Mouse (Mus musculus): ENCODE data around the gene Cdk6.
"Not testable (repeated sequence)": the region's sequence is repeated elsewhere in the genome, so short reads cannot be mapped to it uniquely, and the experiment has no call there.

Gene Cdk6

DNA sequence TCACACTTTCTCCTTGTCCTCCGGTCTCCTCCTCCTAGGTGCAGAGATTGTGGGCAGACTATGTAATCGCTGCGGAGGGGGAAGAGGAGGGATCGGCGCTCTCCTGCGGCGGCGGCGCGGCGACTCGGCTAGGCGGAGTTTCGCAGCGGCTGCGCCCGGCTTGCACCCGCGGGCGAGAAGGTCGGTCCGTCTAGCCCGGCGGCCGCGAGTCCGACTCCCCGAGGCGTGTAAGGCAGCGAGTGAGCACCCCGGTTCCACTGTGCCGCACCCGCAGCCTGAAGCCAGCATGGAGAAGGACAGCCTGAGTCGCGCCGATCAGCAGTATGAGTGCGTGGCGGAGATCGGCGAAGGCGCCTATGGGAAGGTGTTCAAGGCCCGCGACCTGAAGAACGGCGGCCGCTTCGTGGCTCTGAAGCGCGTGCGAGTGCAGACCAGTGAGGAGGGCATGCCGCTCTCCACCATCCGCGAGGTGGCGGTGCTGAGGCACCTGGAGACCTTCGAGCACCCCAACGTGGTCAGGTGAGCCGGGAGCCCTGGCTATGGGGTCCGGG, 2.9 kb downstream of the Cdk6 start:
- peak; percentile 59 for DNase-seq (ENCODE audit: low spot score)

DNA sequence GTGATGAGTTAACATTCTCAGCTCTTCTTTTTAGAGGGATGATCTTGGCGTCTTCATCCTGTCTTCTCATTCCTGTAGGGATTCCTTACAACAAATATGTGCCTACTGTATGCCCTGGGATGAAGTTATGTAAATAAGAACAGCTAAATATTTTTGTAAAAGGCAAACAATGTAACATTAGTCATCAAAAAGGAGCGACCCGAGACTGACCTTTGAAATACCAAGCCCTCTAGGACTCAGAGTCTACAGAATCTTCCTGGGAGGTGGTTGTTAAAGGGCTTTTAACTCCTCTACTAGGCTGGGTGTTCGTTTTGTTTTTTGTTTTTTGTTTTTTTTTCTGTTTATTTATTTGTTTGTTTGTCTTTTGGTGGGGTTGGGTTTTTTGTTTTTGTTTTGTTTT, 4.3 kb downstream of the Cdk6 start:
- not testable (repeated sequence) for DNase-seq (ENCODE audit: low spot score)

DNA sequence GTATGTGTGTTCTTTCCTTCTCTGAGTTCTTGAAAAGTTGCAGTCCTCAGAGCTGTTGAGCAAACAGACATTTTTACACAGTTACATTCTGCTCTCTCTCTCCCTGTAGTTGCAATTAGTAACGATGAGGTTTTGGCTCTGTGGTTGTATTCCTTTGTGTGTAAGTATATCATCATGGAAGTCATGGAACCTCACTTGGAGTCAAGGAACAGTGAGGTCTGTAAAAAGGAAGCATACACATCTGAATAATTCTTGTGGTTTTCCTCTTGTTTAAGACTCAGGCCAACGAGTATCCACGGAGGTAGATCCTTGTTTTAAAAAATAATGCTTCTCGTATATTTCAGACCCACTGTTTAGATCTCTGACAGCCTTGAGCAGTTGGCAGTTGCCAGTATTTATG, 8.1 kb downstream of the Cdk6 start:
- DNase-seq (ENCODE audit: low spot score): not testable (repeated sequence)

DNA sequence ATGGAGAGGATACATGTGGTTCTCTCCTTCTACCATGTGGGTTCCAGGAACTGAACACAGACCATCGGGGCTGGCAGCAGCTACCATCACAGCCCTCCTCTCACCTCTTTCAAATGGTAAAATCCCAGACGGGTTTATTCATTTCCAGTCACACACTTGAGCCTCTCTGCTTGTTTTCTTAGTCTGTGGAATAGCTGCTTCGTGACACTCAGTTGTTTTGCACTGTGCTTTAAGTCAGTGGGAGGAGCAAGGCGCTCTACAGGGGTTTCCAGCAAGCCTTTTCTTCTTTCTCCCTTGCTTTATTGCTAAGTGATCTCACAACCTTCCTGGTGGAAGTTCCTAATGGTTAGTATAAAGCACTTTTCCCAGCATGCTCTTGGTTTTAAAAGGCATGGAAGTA, 10.6 kb downstream of the Cdk6 start:
- DNase-seq (ENCODE audit: low spot score): not testable (repeated sequence)

DNA sequence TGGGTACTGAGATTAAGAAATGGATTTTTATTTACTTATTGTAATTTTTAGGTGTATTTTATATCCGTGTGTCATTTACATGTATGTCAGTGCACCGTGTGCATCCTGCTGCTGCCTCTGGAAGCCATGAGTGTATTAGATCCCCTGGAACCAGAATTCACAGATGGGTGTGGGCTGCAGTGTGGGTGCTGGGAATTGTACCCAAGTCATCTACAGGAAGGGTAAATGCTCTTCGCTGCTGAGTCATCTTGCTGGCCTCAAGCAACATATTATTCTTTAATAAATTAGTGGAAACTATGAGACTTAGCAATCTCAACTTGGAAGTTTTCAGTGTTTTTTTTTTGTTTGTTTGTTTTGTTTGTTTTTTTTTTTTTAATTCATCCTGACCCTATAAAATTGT, 11.0 kb downstream of the Cdk6 start:
- DNase-seq (ENCODE audit: low spot score): no peak

DNA sequence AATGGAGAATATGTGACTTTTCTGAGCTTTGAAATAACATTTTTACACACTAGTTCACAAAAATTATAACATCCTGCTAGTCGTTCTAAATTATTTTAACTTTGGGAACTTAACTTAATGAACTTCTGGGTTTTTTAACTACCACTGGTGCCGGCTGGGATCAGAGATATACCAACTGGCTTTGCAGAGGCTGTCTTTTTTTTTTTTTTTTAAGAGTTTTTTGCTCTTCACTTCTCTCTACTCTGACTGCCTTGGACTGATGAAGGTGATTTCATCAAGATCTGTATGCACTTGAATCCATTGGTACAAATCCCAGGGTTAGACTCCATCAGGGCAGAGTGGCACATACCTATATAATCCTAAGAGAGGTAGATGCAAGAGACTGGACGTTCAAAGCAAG, 11.5 kb downstream of the Cdk6 start:
- DNase-seq (ENCODE audit: low spot score): no peak

DNA sequence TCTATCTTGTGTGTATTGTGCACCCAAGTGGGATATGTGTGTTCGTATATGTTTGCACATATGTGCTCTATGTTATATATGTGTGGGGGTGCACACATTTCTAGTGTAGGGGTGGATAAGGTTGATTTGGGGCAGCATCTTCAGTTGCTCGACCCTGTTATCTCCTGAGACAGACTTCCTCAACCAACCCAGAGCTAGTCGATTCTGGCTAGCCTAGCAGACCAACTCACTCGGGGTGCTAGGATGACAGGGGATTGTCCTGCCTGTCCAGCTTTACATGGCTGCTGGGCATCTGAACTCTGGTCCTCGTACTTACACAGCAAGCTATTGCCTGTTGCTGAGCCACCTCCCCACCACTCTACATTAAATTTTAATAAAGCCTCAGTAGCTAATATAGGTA, 13.0 kb downstream of the Cdk6 start:
- no peak for DNase-seq (ENCODE audit: low spot score)

DNA sequence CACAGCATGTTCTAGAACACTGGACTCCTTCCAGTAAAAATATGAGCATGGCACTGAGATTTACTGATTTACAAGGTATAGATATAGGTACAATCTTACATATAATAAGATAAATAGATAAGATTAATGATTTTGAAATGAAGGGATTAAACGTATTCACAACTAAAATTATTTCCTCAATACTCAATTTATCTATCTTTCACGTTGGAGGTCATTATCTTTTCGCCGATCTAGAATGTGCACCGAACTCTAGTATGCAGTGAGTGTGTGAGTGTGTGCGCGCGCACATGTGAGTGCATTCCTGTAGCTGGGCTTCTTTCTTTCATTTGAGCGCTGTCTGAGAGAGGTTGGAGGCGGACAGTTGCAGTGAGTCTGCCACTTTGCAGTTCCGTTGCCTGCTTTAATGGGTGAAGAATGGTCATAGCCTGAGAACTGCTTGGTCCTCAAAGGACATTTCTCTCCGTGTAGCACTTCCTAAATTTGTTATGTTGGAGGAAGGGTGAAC, 13.8 kb downstream of the Cdk6 start:
- DNase-seq (ENCODE audit: low spot score): no peak

DNA sequence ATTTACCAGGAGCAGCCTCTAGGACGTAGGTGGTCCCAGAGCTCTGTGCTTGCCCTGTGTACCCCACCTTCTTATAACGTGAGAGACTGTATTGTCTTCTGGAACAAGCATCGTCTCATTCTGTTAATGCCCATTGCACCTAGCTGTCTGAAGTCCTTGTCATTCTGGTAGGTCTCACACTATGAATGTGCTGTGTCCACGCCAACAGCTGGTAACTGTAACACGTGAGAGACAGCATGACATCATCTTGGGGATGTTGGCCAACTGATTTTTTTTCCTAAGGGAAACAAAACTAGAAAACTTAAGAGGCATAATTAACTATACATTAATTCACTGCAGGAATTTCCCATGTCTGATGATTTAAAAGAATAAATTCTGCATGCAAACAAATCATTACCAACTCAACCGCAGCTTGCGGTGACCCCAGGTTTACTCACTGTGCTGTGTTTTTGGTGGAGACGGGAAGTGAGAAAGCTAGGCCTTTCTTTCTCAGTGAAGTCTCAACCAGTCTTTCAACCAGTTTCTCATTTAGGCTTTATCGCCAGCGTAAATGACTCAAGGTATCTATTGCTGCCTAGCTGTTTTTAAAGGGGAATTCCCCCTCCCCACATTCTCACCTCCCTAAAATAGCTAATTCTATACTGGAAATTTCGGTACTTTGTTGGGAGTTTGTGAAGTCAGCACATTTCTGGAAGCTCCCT, 14.4 kb downstream of the Cdk6 start:
- DNase-seq (ENCODE audit: low spot score): no peak

DNA sequence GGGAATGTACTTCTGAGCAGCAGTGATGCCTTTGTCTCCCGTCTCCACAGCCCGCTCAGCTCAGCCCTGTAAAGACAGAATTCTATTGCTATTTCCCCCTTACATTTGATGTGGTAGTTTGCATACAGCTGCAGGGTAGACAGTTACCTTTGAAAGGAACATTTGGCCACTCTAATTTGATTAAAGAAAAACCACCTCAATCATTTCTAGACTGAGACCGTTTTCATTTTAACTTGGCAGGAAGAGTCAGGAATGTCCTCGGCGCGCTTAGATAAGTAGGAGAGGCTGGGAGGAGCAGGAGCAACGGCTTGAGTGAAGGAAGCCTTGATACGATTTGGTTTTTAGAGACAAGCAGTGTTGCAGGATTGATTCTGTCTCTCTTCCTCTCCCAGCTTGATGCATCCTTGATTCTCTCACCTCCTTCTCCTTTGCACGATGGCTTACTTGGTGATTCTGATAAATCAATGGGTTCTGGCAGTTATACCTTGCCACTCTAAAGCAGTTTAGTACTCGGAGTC, 15.0 kb downstream of the Cdk6 start:
- DNase-seq (ENCODE audit: low spot score): no peak

DNA sequence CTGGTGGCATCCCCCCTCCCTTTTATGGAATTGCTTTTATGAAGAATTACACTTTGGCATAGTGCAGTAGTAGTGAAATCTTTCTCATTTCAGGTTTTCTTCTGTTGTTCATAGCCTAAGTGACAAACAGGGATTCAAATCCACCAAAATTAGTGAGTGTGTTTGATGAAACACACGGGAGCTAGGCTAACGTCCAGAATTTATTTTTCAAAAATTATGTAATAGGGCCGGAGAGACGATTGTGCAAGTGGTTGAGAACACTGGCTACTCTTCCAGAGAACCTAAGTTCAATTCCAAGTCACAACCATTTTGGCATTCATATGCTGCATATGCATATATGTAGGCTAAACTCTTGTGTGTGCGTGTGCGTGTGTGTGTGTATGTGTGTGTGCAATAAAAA, 16.2 kb downstream of the Cdk6 start:
- no peak for DNase-seq (ENCODE audit: low spot score)

DNA sequence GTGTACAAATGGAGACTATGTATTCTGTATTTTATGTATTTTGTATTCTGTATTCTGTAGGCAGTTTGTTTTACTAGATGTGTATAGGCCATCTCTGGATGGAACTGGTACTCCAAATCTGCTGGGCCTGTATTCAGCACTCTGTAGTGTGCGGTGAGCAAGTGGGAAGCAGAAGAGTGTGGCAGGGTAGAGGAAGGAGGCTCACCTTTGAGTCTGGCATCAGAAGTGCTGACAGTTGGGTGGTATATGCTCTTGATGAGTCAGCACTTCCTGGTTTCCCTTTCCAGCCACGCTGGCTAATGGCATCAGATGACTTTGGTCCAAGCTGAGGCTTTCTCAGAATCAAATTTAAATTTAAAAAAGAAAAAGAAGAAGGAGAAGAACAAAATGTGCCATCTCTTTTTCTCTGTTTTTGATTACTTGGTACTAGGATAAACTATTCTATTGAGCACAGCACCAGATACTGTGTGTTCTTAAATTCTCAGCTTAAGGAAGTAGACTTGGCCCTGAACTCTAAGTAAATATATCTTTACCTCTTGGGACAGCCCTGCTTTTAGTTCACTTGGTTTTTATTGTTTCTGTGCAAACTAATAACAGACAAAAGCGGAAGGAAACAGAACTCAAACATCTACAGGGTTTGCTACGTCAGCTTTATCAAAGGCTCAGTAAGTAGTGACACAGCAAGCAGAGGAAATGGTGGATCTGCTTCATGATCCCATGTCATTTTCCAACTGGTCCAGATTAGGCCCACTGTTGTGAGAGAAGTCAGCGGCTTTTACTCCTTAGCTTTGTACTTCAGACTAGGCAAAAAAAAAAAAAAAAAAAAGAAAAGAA, 17.6 kb downstream of the Cdk6 start:
- DNase-seq (ENCODE audit: low spot score): no peak

DNA sequence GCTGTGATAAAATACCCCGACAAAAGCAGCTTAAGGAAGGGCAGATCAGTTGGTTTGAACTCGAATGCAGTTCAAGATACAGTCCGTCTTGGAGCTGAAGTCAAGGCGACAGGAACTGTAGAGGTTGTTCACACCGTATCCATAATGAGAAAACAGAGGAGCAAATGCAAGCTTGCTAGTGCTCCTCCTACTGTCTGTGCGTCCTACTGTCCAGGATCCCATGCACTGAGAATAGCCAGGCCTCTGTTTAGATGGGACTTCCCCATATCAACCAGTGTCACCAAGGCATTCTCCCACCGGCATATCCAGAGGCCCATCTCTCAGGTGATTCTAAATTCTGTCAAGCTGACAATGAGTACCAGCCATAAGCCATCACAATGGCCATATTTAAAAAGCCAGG, 18.6 kb downstream of the Cdk6 start:
- DNase-seq (ENCODE audit: low spot score): no peak

DNA sequence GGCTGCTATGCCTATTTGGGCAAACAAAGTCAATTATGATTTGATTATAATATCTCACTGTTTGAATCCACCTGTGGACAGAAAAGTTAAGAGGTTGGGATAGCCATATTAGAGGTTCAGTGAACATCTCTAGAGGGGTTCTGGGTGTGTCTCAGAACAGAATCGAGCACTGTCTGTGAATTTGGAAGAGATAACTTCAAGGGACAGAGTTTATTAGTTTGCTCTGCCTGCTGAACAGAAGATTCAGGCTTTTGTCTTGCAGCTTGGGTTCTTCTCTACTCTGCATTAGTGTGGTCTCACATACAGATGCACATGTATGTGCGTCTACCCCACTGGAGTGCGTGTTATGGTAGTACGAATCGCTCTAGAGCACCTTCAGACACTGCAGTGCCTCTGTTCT, 20.0 kb downstream of the Cdk6 start:
- DNase-seq (ENCODE audit: low spot score): no peak

DNA sequence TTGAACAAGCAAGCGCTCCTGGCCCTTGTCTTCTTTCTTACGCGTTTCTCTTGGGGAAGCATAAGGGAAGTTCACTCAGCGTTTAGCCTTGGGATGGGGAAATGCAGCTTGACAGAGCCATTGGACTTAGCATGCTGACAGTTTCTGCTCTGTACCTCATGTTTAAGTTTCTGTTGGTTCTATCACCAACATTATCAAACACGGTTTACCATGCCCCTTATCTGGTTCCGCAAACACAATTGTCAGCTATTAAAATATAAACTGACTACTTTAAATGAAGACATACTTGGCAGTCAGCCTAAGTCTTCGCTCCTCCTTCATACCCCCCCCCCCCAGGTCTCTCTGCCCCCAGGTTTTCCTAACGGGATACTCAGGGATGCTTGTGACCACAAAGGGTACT, 20.8 kb downstream of the Cdk6 start:
- DNase-seq (ENCODE audit: low spot score): no peak

DNA sequence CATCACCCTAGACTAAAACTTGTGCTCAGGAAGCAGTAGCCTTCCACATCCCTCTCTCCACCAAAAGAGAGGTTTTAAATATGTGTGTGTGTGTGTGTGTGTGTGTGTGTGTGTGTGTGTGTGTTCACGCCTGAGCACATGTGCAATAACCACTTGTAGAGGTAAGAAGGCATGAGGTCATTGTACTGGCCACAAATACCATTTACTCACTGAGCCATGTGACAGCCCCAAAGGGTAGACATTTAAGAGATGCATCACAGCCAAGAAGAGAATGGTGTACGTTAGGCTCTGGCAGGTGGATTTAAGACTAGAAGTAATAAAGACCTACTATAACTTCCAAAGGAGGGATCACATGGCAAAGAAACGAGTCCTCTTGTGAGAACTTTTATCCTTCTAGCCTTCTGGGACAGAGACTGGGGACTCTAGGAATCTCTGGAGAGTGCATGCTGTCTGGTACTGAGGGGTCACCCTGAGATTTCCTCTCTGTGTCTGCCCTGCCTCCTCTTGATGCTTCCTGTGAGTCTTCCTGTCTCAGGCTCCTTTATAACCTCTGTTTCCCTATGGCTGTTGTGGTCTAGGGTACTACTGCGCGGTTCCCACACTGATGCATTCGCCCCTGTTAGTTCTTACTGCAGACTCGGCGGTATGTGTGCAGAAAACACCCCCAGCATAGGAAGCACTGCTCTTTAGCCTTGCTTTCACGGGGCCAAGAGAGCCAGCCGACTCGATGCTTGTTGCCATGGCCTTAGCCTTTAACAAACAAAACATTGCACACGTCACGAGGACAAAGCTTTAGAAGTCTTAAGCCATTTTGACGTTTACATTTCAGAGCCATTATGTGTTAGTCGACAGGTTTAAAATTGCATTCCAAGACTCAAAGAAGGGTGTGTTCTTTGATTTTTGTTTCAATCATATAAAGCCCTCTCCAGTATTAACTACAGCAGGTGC, 22.0 kb downstream of the Cdk6 start:
- no peak for DNase-seq (ENCODE audit: low spot score)

DNA sequence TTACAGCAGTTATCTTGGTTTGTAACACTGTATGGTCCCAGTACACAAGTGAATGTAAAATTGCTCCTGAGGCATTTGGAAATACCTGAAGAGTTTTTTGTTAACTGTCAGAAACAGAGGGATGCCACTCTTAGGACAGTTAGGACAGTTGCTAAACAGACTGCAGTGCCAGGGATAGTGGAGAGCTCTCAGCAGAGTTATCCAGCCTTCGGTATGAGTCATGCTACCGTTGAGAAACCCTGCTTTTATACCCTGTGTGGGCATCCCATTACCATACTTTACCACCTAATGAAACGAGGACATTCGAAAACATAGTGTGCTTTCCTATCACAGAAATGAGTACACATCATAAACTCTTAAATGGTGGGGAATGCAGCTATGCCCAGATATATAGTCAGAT, 25.8 kb downstream of the Cdk6 start:
- no peak for DNase-seq (ENCODE audit: low spot score)

DNA sequence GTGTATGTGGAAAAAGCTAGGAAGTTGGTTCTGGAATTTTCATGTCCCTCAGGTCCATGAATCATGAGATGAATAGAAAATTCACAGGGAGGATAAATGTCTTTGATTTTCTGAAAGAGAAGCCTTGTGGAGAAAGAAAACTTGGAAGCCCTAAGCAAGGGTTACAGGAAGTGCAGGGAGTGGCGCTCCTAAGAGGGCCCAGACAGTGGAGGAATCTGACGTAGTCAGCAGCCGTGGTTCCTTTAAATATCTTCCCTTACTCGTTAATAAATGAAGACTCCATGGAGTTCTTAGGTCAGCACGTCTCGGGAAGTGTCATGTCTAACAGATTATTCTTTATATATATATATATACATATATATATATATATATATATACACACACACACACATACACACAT, 28.0 kb downstream of the Cdk6 start:
- DNase-seq (ENCODE audit: low spot score): no peak

DNA sequence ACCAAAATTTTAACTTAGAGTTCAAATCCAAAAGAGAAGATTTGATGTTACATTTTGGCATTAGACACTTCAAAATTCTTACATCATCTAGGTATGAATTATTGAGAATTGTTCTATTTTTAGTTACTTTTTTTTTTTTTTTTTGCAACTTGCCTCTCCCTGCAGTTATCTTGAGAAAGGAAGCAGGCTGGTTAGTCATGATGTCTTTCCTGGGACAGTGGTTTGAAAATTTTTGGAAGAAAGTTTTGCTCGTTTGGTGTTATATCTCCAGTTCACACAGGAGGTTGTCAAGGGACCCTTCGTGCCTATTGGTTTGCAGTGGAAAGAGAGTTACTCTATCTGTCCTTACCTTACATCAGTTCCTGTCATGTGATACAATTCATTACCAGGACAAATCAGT, 29.9 kb downstream of the Cdk6 start:
- DNase-seq (ENCODE audit: low spot score): no peak

DNA sequence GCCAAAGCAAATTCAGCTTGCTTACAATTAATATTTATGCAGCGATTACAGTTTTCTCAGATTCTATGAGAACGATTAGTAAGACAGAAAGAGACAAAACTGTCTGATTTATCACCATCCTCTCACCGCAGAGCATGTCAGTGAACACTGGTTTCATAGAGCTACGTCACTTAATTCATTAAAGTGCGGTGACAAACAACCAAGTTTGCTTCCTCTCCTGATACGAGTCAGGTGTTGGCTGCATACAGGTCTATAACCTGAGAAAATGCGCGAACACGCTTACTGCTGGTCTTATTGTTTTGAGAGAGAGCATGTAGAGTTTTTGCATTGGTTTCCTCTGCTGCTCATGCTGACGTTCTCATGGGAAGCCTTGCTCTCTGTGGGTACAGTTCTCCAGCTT, 31.9 kb downstream of the Cdk6 start:
- no peak for DNase-seq (ENCODE audit: low spot score)

DNA sequence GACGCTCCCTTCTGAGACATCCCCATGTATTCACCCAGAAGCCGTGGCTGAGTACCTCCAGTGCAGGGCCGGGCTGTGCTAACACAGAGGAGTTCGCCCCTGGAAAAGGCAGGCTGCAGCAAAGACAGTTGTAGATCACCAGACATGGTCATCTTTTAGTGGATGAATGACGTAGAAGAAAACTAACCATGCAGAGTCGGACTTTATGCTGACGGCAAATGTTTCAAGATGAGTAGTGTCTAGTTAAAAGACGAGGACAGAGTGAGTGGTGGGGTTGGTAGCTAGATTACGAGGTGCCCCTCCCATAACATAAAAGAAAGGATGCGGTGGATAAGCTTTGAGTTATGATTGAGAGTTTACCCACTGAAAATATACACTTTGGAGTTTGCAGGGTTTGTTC, 33.5 kb downstream of the Cdk6 start:
- no peak for DNase-seq (ENCODE audit: low spot score)

DNA sequence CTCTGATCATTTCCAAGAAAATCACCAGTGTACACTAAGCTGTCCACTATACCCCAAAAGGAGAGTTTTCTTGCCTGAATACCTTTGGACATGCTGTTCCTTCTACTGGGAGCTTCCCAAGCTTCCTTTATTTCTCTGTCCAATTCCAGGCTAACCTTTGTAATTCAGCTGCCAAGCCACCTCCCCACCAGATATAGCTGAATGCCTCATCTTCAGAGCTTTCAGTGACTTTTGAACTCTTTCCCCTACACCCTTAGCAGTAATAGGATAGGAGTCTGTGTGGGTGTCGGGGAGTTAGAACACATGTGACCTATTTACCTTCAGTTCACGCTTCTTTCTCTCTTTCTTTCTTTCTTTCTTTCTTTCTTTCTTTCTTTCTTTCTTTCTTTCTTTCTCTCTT, 34.9 kb downstream of the Cdk6 start:
- DNase-seq (ENCODE audit: low spot score): no peak

Measured in left cerebral cortex, adult 11 months (tissue).